ENCODE assay signal across 7 mouse cellular contexts in genomic region chr5:71700468-71701272, GRCm38 (mm10). TPM values are rescaled to one million over a fixed set of nuclear protein-coding genes. Genes with fewer than 3 reads are reported as not detected.
DNase-seq lines count a peak whose midpoint lies in the region; ATAC-seq and TF ChIP-seq lines count a peak whose summit lies in the region.

No protein-coding gene starts in this region.

- no peaks in the 10 kb centered on the region for H3K36me3 ChIP-seq in heart, adult 2 months (ENCODE audit: control insufficient read depth, insufficient read depth, low read length)
- no peaks in the 10 kb centered on the region for H3K36me3 ChIP-seq in limb, embryonic 12.5 days
- H3K36me3 ChIP-seq in midbrain, postnatal 0 days (ENCODE audit: insufficient read depth, low read length) = no peaks in the 10 kb centered on the region

- ATAC-seq in limb, embryonic 12.5 days (ENCODE audit: insufficient number of reproducible peaks, insufficient read depth, low FRiP score, low TSS enrichment, low read depth) = peak; percentile 92
- peak; percentile 94 for ATAC-seq in midbrain, postnatal 0 days (ENCODE audit: low FRiP score)

- TF ChIP-seq CTCF in heart, adult 2 months (IDR thresholded peaks at IDR 0.05) = peak; percentile 54
- peak; percentile 71 for TF ChIP-seq CTCF in midbrain, postnatal 0 days (IDR thresholded peaks at IDR 0.05)

- H3K27me3 ChIP-seq in heart, adult 2 months (ENCODE audit: control insufficient read depth, insufficient read depth, low read length) = peaks cover 2% of the 10 kb centered on the region
- H3K27me3 ChIP-seq in limb, embryonic 12.5 days = peaks cover 28% of the 10 kb centered on the region
- no peaks in the 10 kb centered on the region for H3K27me3 ChIP-seq in midbrain, postnatal 0 days (ENCODE audit: insufficient read depth, low read length)

- H3K4me1 ChIP-seq in heart, adult 2 months (ENCODE audit: control insufficient read depth, insufficient read depth, low read length) = no peaks in the 10 kb centered on the region
- peaks cover 14% of the 10 kb centered on the region for H3K4me1 ChIP-seq in limb, embryonic 12.5 days (replicated peaks)
- H3K4me1 ChIP-seq in midbrain, postnatal 0 days (ENCODE audit: insufficient read depth, low read length) = no peaks in the 10 kb centered on the region

- intact Hi-C loops in heart, adult 2 months (cut with DNase I) = loop anchor here (1.0 kb wide), 1 partner anchor 198 kb away; no protein-coding TSS in a partner anchor

- H3K4me2 ChIP-seq in limb, embryonic 12.5 days = peak overlapping the region; percentile 87
- peak overlapping the region; percentile 54 for H3K4me2 ChIP-seq in midbrain, postnatal 0 days (ENCODE audit: low read depth, low read length, poor library complexity, severe bottlenecking)

- WGBS in heart, adult 2 months = under 1% methylated on average over 46 of the region's 46 CpGs
- under 1% methylated on average over 46 of the region's 46 CpGs for WGBS in limb, embryonic 12.5 days
- under 1% methylated on average over 46 of the region's 46 CpGs for WGBS in midbrain, postnatal 0 days

- no peak for TF ChIP-seq POLR2A in heart, adult 2 months (IDR thresholded peaks at IDR 0.05; ENCODE audit: insufficient read depth, low read depth, low read length)

- H3K9ac ChIP-seq in heart, adult 2 months (ENCODE audit: low read depth, low read length) = no peak overlapping the region
- H3K9ac ChIP-seq in limb, embryonic 12.5 days (replicated peaks) = peak overlapping the region; percentile 44
- H3K9ac ChIP-seq in midbrain, postnatal 0 days (replicated peaks; ENCODE audit: low read length, poor library complexity, severe bottlenecking) = peak overlapping the region; percentile 50

- no peak for TF ChIP-seq EP300 in heart, adult 2 months (IDR thresholded peaks at IDR 0.05; ENCODE audit: insufficient read depth, low read depth, low read length)

- H3K27ac ChIP-seq in heart, adult 2 months = no peak overlapping the region
- H3K27ac ChIP-seq in limb, embryonic 12.5 days = no peak overlapping the region
- H3K27ac ChIP-seq in midbrain, postnatal 0 days (ENCODE audit: low read depth, low read length) = peak overlapping the region; percentile 69

- H3K9me3 ChIP-seq in limb, embryonic 12.5 days = no peaks in the 10 kb centered on the region
- H3K9me3 ChIP-seq in midbrain, postnatal 0 days (ENCODE audit: low read length) = no peaks in the 10 kb centered on the region

- H3K79me2 ChIP-seq in heart, adult 2 months (replicated peaks; ENCODE audit: control insufficient read depth, insufficient read depth, low read length) = no peaks in the 10 kb centered on the region

- peak; percentile 80 for DNase-seq in brain, adult 2 months (ENCODE audit: low read depth, low spot score)
- DNase-seq in embryo, embryonic 9.5 days (ENCODE audit: extremely low spot score) = peak; percentile 76
- peak; percentile 18 to 24 for DNase-seq in heart, adult 2 months
- peak; percentile 7 for DNase-seq in kidney, adult 9 months
- DNase-seq in midbrain, postnatal 0 days (ENCODE audit: low spot score) = peak; percentile 77
- DNase-seq in testis, postnatal 14 days (ENCODE audit: low spot score) = peak; percentile 15

- peak overlapping the region; percentile 36 for H3K4me3 ChIP-seq in heart, adult 2 months
- peak overlapping the region; percentile 53 for H3K4me3 ChIP-seq in limb, embryonic 12.5 days (replicated peaks)
- peak overlapping the region; percentile 49 for H3K4me3 ChIP-seq in midbrain, postnatal 0 days (ENCODE audit: low read depth, low read length)

RNA-seq across cellular contexts. Expression of gene Gabra4, which starts 42.6 kb away (rescaled TPM):
- total RNA-seq in heart, adult 2 months (2021) = not detected
- not detected in 2 replicates for polyA plus RNA-seq in heart, adult 2 months (2012; rRNA removed)
- 4.0 and 4.4 TPM in 2 replicates for polyA plus RNA-seq in limb, embryonic 12.5 days (2016; fragmentation: Nextera tagmentation; extraction: Ambion mirVana)
- 17.0 and 18.9 TPM in 2 replicates for total RNA-seq in midbrain, postnatal 0 days (2014; rRNA removed)
- 22.2 and 22.5 TPM in 2 replicates for polyA plus RNA-seq in midbrain, postnatal 0 days (2015; fragmentation: Nextera tagmentation; extraction: Ambion mirVana)

RNA-seq across cellular contexts. Expression of gene Gabrb1, which starts 42.8 kb away (rescaled TPM):
- total RNA-seq in heart, adult 2 months (2021) = not detected
- not detected in 2 replicates for polyA plus RNA-seq in heart, adult 2 months (2012; rRNA removed)
- 0.65 and 1.2 TPM in 2 replicates for polyA plus RNA-seq in limb, embryonic 12.5 days (2016; fragmentation: Nextera tagmentation; extraction: Ambion mirVana)
- total RNA-seq in midbrain, postnatal 0 days (2014; rRNA removed) = 15.3 and 21.2 TPM in 2 replicates
- polyA plus RNA-seq in midbrain, postnatal 0 days (2015; fragmentation: Nextera tagmentation; extraction: Ambion mirVana) = 43.6 and 46.6 TPM in 2 replicates

Comparison
In these comparisons a context has a peak if more than half of its experiments do, and no peak if none do; other contexts are left out.
1. DNase-seq: peak in every context shown above with its lines; median percentile 80 in brain, adult 2 months; 77 in midbrain, postnatal 0 days; 76 in embryo, embryonic 9.5 days; 21 in heart, adult 2 months; 15 in testis, postnatal 14 days; 7 in kidney, adult 9 months.
2. RNA of gene Gabrb1, which starts 42.8 kb away (polyA plus RNA-seq): 43.6 to 46.6 TPM in midbrain, postnatal 0 days; 0.65 to 1.2 TPM in limb, embryonic 12.5 days and not detected in heart, adult 2 months; every median in the first group is over 10 times any median in the second.
3. Peak in every context shown above with its lines, with median percentiles within 50 percentile points of each other: H3K4me3 ChIP-seq.